Mouse (Mus musculus) spleen, postnatal 14 days (tissue): Measurements from ENCODE around the gene Tor1b.
"Not testable (repeated sequence)": the region's sequence is repeated elsewhere in the genome, so short reads cannot be mapped to it uniquely, and the experiment has no call there.

ENCODE experiments used
- DNase-seq, 2 experiments: peaks; one replicate each; pipeline ENCODE4 v3.0.0; 2021 to 2022; ENCODE audit warnings: low spot score in 2 of 2

Tor1b gene

GRCm38 (mm10) chr2:30952824-30953490 is at the start of gene Tor1b:
Gene Tor1b (plus strand): TSS chr2:30952959.
- DNase-seq, result peak; percentile 57 to 73

GRCm38 (mm10) chr2:30904231-30904630 is 48.5 kb upstream of the Tor1b start:
- no peak for DNase-seq

DNA sequence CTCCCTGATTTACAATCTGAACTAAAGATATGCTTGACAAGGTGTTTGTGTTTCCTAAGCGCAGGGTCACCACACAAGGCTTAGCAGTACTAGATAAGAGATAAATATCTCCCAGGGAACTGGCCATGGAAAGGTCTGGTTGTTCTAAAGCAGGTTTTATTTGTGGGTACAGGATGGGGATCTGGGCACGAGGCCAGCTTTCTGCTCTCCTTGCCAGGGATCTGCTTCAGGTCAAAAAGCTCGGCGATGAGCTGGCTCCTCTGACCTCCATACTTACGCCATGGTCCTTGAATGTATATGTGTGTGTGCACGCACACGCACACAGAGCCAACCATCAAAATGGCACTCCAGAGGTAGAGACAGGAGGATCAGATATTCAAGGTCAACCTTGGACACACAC is 47.8 kb upstream of the Tor1b start:
- no peak for DNase-seq

DNA sequence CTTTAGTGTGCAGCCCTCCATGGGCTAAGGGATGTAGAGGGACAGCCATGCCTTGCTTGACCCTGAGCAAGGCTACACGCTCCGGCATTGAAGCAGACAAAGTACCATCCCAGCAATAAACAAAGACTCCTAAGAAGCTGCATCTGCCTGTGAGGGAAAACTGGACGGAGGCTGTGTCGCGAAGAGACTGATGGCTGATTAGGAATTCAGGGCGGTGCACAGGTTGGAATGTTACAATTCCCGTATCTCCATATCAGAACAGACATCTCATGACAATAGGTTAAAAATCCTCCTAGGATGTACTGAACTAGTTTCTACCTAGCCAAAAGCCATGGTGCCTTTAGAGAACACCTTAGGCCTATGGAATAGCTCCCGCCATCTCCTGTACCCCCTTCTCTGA is 46.9 kb upstream of the Tor1b start:
- DNase-seq, result no peak

GRCm38 (mm10) chr2:30906641-30907040 is 46.1 kb upstream of the Tor1b start:
- no peak for DNase-seq

GRCm38 (mm10) chr2:30912291-30912773 is 40.4 kb upstream of the Tor1b start:
- no peak for DNase-seq

- no peak for DNase-seq
Observed at GRCm38 (mm10) chr2:30913022-30913421, 39.7 kb upstream of the Tor1b start.

DNA sequence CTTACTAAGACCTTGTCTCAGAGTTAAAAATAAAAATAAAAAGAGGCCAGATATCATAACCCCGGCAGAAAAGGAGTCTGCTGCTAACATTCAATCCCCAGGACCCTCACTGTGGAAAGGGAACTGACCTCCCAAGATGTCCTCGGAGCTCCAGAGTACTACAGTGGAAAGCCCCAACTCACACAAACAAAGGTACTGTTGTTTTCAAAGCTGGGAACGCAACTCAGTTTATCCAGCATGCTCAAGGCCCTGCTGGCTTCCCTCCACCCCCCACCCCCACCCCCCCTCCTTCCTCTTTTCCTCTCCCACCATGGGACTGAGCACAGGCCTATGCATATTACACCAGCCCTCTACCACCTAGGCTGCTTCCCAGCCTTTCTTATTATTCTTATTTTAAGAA is 37.9 kb upstream of the Tor1b start:
- DNase-seq, result no peak

DNA sequence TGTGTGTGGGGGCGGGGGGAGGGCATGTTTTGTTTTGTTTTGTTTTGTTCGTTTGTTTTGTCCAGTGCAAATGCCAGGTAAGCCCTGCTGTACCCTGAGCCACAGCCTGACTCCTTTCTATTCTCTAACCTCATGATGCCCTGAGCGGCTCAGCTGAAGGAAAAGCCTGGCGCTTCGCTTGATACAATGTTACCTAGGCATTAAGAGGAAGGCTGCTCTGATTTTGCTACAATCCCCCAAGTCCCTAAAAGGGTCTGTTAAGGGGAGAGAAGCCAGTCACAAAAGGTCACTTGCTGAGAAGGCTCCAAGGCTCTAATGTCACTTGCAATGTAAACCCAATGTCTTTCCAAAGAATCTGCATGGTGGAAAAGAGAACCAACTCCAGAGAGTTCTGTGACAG is 37.4 kb upstream of the Tor1b start:
- DNase-seq, result no peak

GRCm38 (mm10) chr2:30915933-30916332 is 36.8 kb upstream of the Tor1b start:
- not testable (repeated sequence) for DNase-seq

GRCm38 (mm10) chr2:30917649-30918048 is 35.1 kb upstream of the Tor1b start:
- DNase-seq, result no peak

GRCm38 (mm10) chr2:30918126-30918525 is 34.6 kb upstream of the Tor1b start:
- DNase-seq, result no peak

DNA sequence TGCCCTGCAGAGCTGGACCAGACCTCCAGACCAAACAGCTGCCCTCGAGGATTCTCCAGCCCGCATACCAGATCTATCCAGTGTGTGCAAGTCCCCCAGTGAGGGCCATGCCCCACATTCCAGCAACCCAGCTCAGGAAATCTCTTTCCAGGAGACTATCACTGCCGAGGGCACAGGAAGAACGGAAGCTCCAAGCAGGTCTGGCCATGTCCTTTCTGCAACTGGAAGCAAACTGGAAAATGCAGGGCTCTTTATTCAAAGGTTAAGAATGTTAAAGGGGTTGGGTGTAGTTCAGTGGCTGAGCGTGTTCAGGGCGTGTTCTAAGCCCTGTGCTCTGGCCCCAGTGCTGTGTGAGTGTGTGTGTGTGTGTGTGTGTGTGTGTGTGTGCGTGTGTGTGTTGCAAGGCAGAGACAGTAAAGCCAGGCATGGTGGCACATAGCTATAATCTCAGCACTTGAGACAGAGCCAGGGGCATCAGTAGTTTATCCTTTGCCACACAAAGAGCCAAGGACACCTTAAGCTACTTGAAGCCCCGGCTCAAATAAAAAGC is 33.9 kb upstream of the Tor1b start:
- DNase-seq, result no peak

GRCm38 (mm10) chr2:30920216-30920615 is 32.5 kb upstream of the Tor1b start:
- DNase-seq, result no peak

GRCm38 (mm10) chr2:30923099-30923498 is 29.7 kb upstream of the Tor1b start:
- DNase-seq, result no peak

DNA sequence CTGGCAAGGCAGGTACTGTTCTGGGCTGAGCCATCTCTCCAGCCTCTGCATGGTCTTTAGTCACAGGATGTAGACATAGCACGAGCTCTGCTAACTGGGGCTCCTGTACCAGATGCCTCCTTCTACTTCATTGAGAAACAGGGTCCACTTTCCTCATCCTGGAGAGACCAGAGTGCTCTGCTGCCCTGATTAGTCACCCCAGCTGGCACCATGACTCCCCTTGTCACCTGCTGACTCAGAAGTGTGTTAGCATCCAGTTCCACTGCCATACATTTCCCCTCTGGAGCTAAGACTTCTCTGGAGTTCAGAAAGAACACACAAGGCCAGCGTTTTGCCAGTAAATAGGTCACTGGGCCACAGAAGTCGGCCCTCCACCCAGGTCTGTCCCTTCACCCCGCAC is 27.6 kb upstream of the Tor1b start:
- no peak for DNase-seq

DNA sequence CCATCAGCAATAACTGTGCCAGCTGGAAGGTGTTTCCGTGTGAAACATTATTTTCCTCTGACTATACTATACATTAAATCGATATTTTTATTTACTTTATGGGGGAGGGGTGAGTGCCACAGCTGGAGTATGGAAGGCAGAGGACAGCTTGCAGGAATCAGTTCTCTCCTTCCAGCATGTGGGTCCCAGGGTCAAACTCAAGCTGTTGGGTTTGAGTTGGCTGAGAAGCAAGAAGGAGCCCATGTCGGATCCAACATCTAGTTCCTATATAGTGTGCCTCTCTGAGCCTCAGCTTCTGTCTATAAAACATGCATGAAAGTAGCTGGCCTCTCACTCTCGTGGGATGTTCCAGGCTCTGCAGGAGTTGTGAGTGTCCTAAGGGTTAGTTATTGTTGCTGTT is 26.4 kb upstream of the Tor1b start:
- DNase-seq, result no peak

GRCm38 (mm10) chr2:30927151-30927781 is 25.5 kb upstream of the Tor1b start:
- DNase-seq, result no peak

- DNase-seq, result peak; percentile 58 to 77
Observed at GRCm38 (mm10) chr2:30927844-30928628, 24.7 kb upstream of the Tor1b start.

DNA sequence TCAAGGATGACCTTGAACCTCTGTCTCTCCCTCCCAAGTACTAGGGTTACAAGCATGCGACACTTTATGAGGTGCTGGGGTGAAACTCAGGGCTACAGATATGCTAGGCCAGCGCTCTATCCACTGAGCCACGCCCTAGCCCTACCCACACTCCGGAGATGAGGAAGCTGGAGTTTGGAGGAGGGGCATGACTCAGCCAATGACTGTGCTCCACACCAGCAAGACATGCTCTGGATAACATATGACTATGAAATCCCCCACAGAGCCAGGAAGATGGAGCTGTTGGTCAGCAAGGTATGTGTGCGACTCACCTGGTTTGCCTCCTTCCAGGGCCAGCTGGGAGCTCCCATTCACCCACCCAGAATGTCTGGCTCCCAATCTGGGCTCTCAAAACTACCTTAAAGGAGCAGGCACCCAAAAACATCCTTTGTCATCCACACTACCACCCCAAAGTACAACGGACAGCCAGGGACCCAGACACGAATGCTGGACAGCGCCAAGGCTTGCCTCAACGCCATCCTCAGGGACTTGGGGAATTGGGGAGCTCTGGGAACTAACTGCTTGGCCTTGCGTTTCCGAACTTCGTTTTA is 23.8 kb upstream of the Tor1b start:
- DNase-seq, result no peak

- DNase-seq, result peak; percentile 22 to 33
Observed at GRCm38 (mm10) chr2:30929483-30930045, 23.2 kb upstream of the Tor1b start, which contains the start of gene Ptges. Gene Ptges (minus strand): TSS chr2:30929863.

DNA sequence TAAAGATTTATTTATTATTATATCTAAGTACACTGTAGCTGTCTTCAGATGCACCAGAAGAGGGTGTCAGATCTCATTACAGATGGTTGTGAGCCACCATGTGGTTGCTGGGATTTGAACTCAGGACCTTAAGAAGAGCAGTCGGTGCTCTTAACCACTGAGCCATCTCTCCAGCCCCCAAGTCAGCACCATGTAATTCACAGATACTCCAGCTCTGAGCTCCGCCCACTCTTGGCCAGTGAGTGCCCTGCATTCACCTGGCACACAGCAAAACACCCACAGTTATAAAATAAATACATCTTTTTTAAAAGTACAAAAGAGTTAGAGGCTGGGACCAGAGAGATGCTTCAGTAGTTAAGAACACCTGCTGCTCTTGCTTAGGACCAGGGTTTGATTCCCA is 21.9 kb upstream of the Tor1b start:
- not testable (repeated sequence) for DNase-seq
